In genomic region chr19:21804488-21804887, GRCm38 (mm10) we compare ENCODE assay signal across 28 mouse cellular contexts. TPM values are rescaled to one million over a fixed set of nuclear protein-coding genes. Genes with fewer than 3 reads are reported as not detected.
DNase-seq lines count a peak whose midpoint lies in the region; ATAC-seq and TF ChIP-seq lines count a peak whose summit lies in the region.
"Had no signal": no experiment of that assay in that cellular context is flagged by ENCODE, and none has a peak within 500 bp of the region (broad histone marks: within the 10 kb centered on the region; RNA-seq: fewer than 3 reads in every experiment).

No protein-coding gene starts in this region.

- H3K27ac ChIP-seq in limb, embryonic 14.5 days (replicated peaks; ENCODE audit: low read depth, low read length): peak overlapping the region; percentile 38; the same call in 1 of the 2 replicates
- no peak overlapping the region for H3K27ac ChIP-seq in limb, embryonic 10.5 days
- H3K27ac ChIP-seq in limb, embryonic 15.5 days: 0 out of 2 replicates have a peak overlapping the region, but pooled peaks have one; percentile 17
- H3K27ac ChIP-seq: forebrain, embryonic 13.5 days; hindbrain, embryonic 14.5 days; layer of hippocampus, adult 2 months; left cerebral cortex, adult 2 months; limb, embryonic 13.5 days; liver, embryonic 13.5 days; macrophage; midbrain, embryonic 13.5 days; neural tube, embryonic 13.5 days; stomach, postnatal 0 days had no signal

- H3K36me3 ChIP-seq in limb, embryonic 14.5 days (ENCODE audit: control insufficient read depth, insufficient read depth, low read length): peaks cover 83% of the 10 kb centered on the region
- H3K36me3 ChIP-seq in limb, embryonic 10.5 days: peaks cover 96% of the 10 kb centered on the region
- peaks cover 80% of the 10 kb centered on the region for H3K36me3 ChIP-seq in limb, embryonic 15.5 days

- no peaks in the 10 kb centered on the region for H3K27me3 ChIP-seq in limb, embryonic 14.5 days (ENCODE audit: control insufficient read depth, insufficient read depth, low read length)
- H3K27me3 ChIP-seq in limb, embryonic 10.5 days (ENCODE audit: low read depth, poor library complexity, severe bottlenecking): no peaks in the 10 kb centered on the region
- no peaks in the 10 kb centered on the region for H3K27me3 ChIP-seq in limb, embryonic 15.5 days
- H3K27me3 ChIP-seq: forebrain, embryonic 13.5 days; limb, embryonic 13.5 days; liver, embryonic 13.5 days; midbrain, embryonic 13.5 days; neural tube, embryonic 13.5 days; Patski had no signal

- TF ChIP-seq POLR2A in limb, embryonic 14.5 days (IDR thresholded peaks at IDR 0.05; ENCODE audit: borderline replicate concordance, extremely low read depth, insufficient read depth, insufficient read length): no peak

- 75% methylated on average over 8 of the region's 8 CpGs for WGBS in limb, embryonic 14.5 days
- whole genome bisulfite sequencing in limb, embryonic 10.5 days: 87% methylated on average over 8 of the region's 8 CpGs
- WGBS in limb, embryonic 15.5 days: 72% methylated on average over 8 of the region's 8 CpGs

- intact Hi-C loops in heart, postnatal 25 days (cut with DNase I): loop anchor here (1.0 kb wide), 1 partner anchor 109 kb away; no protein-coding TSS in a partner anchor
- intact Hi-C loops in heart, postnatal 10 days (cut with DNase I): no loop called here

- ATAC-seq in limb, embryonic 14.5 days (ENCODE audit: low FRiP score, low read depth): no peak
- ATAC-seq in limb, embryonic 15.5 days (ENCODE audit: insufficient number of reproducible peaks, low FRiP score, low TSS enrichment, low read depth): no peak
- ATAC-seq: forebrain, embryonic 13.5 days; midbrain, embryonic 13.5 days; Patski had no signal

- peaks cover 6% of the 10 kb centered on the region; the same call in 1 of the 2 replicates for H3K4me1 ChIP-seq in limb, embryonic 14.5 days (ENCODE audit: control insufficient read depth, insufficient read depth, low read length)
- H3K4me1 ChIP-seq in limb, embryonic 10.5 days: peaks cover 2% of the 10 kb centered on the region; the same call in 1 of the 2 replicates
- H3K4me1 ChIP-seq in limb, embryonic 15.5 days: peaks cover 9% of the 10 kb centered on the region

- H3K4me3 ChIP-seq in limb, embryonic 14.5 days (replicated peaks; ENCODE audit: low read length): no peak overlapping the region
- H3K4me3 ChIP-seq in limb, embryonic 10.5 days: no peak overlapping the region
- no peak overlapping the region for H3K4me3 ChIP-seq in limb, embryonic 15.5 days
- H3K4me3 ChIP-seq: forebrain, embryonic 13.5 days; layer of hippocampus, adult 2 months; left cerebral cortex, adult 2 months; limb, embryonic 13.5 days; liver, embryonic 13.5 days; midbrain, embryonic 13.5 days; neural tube, embryonic 13.5 days had no signal

- H3K4me2 ChIP-seq in limb, embryonic 14.5 days (replicated peaks; ENCODE audit: low read depth, low read length, severe bottlenecking): no peak overlapping the region
- no peak overlapping the region for H3K4me2 ChIP-seq in limb, embryonic 15.5 days
- H3K4me2 ChIP-seq: forebrain, embryonic 13.5 days; hindbrain, embryonic 14.5 days; limb, embryonic 13.5 days; liver, embryonic 13.5 days; midbrain, embryonic 13.5 days; neural tube, embryonic 13.5 days had no signal

- H3K9me3 ChIP-seq in limb, embryonic 14.5 days (ENCODE audit: control insufficient read depth, low read length): no peaks in the 10 kb centered on the region
- no peaks in the 10 kb centered on the region for H3K9me3 ChIP-seq in limb, embryonic 10.5 days (replicated peaks)
- H3K9me3 ChIP-seq in limb, embryonic 15.5 days: no peaks in the 10 kb centered on the region
- H3K9me3 ChIP-seq: forebrain, embryonic 13.5 days; G1E; limb, embryonic 13.5 days; liver, embryonic 13.5 days; midbrain, embryonic 13.5 days; neural tube, embryonic 13.5 days had no signal

- H3K9ac ChIP-seq in limb, embryonic 14.5 days (ENCODE audit: low read depth, low read length, severe bottlenecking): no peak overlapping the region
- no peak overlapping the region for H3K9ac ChIP-seq in limb, embryonic 15.5 days
- H3K9ac ChIP-seq: forebrain, embryonic 13.5 days; hindbrain, embryonic 14.5 days; limb, embryonic 13.5 days; liver, embryonic 13.5 days; midbrain, embryonic 13.5 days; neural tube, embryonic 13.5 days had no signal

- DNase-seq in heart, adult 11 months: peak; percentile 95
- no peak for DNase-seq in heart, postnatal 25 days (ENCODE audit: low spot score)
- peak; percentile 29 for DNase-seq in heart, postnatal 4 days
- no peak for DNase-seq in heart, postnatal 10 days
- DNase-seq in limb, embryonic 14.5 days (ENCODE audit: low spot score): no peak
- DNase-seq in limb, embryonic 10.5 days (ENCODE audit: low spot score): no peak
- DNase-seq: adrenal gland, postnatal 10 days; cerebellum, adult 11 months; gastrocnemius, postnatal 36 days; kidney, adult 8-10 months; kidney, postnatal 10 days; liver, embryonic 13.5 days; lung, adult 2 months; right cerebral cortex, postnatal 4 days; thymus, adult 18-20 months; thymus, postnatal 25 days had no signal

RNA-seq across cellular contexts. Expression of gene Cemip2, which starts 26.3 kb away (rescaled TPM):
- total RNA-seq in heart, postnatal 25 days (2021): 10 to 100 TPM; 13.7 to 14.1 TPM
- 10 to 100 TPM; 47.6 to 53.6 TPM for total RNA-seq in heart, postnatal 4 days (2021)
- total RNA-seq in heart, postnatal 10 days (2021): 10 to 100 TPM; 30.1 to 31.4 TPM
- 16.1 and 17.1 TPM in 2 replicates for polyA plus RNA-seq in limb, embryonic 14.5 days (2012; rRNA removed)
- 31.1 and 33.3 TPM in 2 replicates for polyA plus RNA-seq in limb, embryonic 14.5 days (2014; fragmentation: Nextera tagmentation; extraction: Ambion mirVana)
- polyA plus RNA-seq in limb, embryonic 10.5 days (2016; fragmentation: Nextera tagmentation; extraction: Ambion mirVana): 39.3 and 51.7 TPM in 2 replicates
- polyA plus RNA-seq in limb, embryonic 15.5 days (2015; fragmentation: Nextera tagmentation; extraction: Ambion mirVana): 25.7 TPM in 2 replicates

Comparison
In these comparisons a context has a peak if more than half of its experiments do, and no peak if none do; other contexts are left out.
1. DNase-seq: peak in heart, adult 11 months (single experiment) and heart, postnatal 4 days (single experiment); none in heart, postnatal 25 days (single experiment), heart, postnatal 10 days (0 of 2), limb, embryonic 14.5 days (single experiment) and limb, embryonic 10.5 days (single experiment).